Mouse (Mus musculus) common myeloid progenitor, adult 5-6 weeks (primary cell): Measurements from ENCODE around the gene Cnga2. TPM values are rescaled to one million over a fixed set of nuclear protein-coding genes. Genes with fewer than 3 reads are reported as not detected.

ENCODE experiments used
- ATAC-seq: replicated peaks from 2 replicates; pipeline ENCODE4 v1.8.0; 2016; ENCODE audit warnings: low read depth, mild to moderate bottlenecking, moderate TSS enrichment, inconsistent platforms; ENCODE audit not compliant: poor library complexity, severe bottlenecking
- total RNA-seq: library from RNA; stranded (forward); fragments of 200-1000, 187-1606 nt; gene quantifications from 2 replicates; pipeline ENCODE4 v1.2.3, GENCODE M21; 2017

Gene Cnga2
- total RNA-seq, 1 experiment from 2014 or later = not detected

DNA sequence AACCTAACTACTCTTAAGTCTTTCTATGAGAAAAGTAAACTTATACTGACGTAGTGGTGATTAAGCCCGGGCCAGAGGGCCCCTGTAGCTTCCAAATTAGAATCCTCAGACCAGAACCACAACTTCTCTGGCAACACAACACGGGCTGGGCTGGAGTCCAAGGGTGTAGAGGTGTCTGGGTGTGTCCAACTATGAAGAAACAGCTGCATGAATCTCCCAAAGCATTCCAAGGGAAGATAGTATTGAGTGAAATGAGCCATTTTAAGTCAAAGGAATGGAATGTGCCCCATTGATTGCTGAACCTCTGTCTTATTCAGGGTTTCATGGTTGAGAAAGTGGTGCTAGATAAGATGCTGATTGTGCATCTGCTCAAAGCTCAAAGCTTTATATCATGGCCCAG lies 52.4 kb downstream of the Cnga2 start:
- no peak for ATAC-seq

DNA sequence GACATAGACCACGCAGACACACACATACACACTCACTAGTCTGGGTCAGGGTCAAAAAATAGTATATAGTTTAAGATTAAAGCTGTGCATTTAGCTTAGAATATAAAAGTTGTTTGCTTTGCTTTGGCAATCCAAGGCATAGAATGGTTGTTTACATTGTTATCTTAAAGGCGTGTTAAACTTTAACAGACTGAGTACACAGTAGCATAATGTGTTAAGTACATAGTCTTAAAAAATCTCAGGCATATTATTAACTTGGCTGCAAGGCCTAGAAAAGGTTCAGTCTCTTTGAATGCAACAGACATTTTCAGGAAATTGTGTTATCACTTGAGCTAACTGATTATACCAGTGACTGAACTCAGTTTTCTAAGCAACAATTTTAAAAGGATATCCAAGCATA lies 56.3 kb downstream of the Cnga2 start:
- ATAC-seq = no peak

Other genes starting within 250 kb of the Cnga2 start
- gene Vma21, start 175.9 kb upstream of the Cnga2 start, total RNA-seq = 21.7 and 28.2 TPM in 2 replicates
- gene Gm1141, start 70.8 kb upstream of the Cnga2 start, total RNA-seq = not detected in 2 replicates
- gene Prrg3, start 29.2 kb upstream of the Cnga2 start, total RNA-seq = not detected in 2 replicates
- not detected in 2 replicates for gene Fate1, start 18.9 kb upstream of the Cnga2 start, total RNA-seq
- gene Magea4, start 230.2 kb downstream of the Cnga2 start, total RNA-seq = not detected in 2 replicates